Mouse (Mus musculus) megakaryocyte, embryonic 14.5 days (primary cell): ENCODE measurements around the gene Pbx4.

Experiments
- FLI1 ChIP-seq: IDR thresholded peaks from 2 replicates; pipeline ENCODE4 v1.6.1; 2012; ENCODE audit warnings: low read length, inconsistent platforms, mixed read lengths
- GATA1 ChIP-seq: IDR thresholded peaks from 3 replicates; pipeline ENCODE4 v1.6.1; 2012; ENCODE audit warnings: mixed read lengths, low read length, inconsistent platforms, borderline replicate concordance

- TF ChIP-seq GATA1 (no peak), FLI1 (no peak)
Observed at GRCm38 (mm10) chr8:69863387-69864020, 31.2 kb downstream of the Pbx4 start.
